Mouse (Mus musculus) heart, embryonic 13.5 days (tissue): ENCODE measurements around the gene Lias. TPM values are rescaled to one million over a fixed set of nuclear protein-coding genes. Genes with fewer than 3 reads are reported as not detected.

Experiments
- ATAC-seq: fragments of 200-750 bp; cut with Nextera tagmentation; 2 replicates; pipeline ENCODE4 v1.8.0; 2017; ENCODE audit warnings: moderate TSS enrichment; ENCODE audit not compliant: insufficient number of reproducible peaks, low FRiP score, low TSS enrichment; ENCODE audit errors: extremely low read depth
- H3K27ac ChIP-seq: fragments of 300-500 bp; sonication (generic); replicated peaks from 2 replicates; pipeline ENCODE4 v1.5.1; 2015; ENCODE audit warnings: moderate library complexity, mild to moderate bottlenecking, inconsistent platforms
- H3K27me3 ChIP-seq: fragments of 300-500 bp; sonication (generic); replicated peaks from 2 replicates; pipeline ENCODE4 v1.6.1; 2015; ENCODE audit warnings: mild to moderate bottlenecking, inconsistent platforms
- H3K36me3 ChIP-seq: fragments of 300-500 bp; sonication (generic); 2 replicates; pipeline ENCODE4 v1.6.1; 2015; ENCODE audit warnings: mild to moderate bottlenecking, inconsistent platforms
- H3K4me1 ChIP-seq: fragments of 300-500 bp; sonication (generic); 2 replicates; pipeline ENCODE4 v1.6.1; 2015; ENCODE audit warnings: inconsistent platforms
- H3K4me2 ChIP-seq: fragments of 300-500 bp; sonication (generic); 2 replicates; pipeline ENCODE4 v1.6.1; 2015; ENCODE audit warnings: inconsistent platforms, mild to moderate bottlenecking, moderate library complexity
- H3K4me3 ChIP-seq: fragments of 300-500 bp; sonication (generic); 2 replicates; pipeline ENCODE4 v1.5.1; 2015; ENCODE audit warnings: moderate library complexity, mild to moderate bottlenecking, inconsistent platforms
- H3K9ac ChIP-seq: fragments of 300-500 bp; sonication (generic); 2 replicates; pipeline ENCODE4 v1.6.1; 2015; ENCODE audit warnings: inconsistent platforms, mild to moderate bottlenecking, moderate library complexity
- H3K9me3 ChIP-seq: fragments of 300-500 bp; sonication (generic); 2 replicates; pipeline ENCODE4 v1.6.1; 2016; ENCODE audit warnings: inconsistent platforms
- WGBS: fragments of 180-500 bp; shearing (Covaris S2); methylation state at CpG from one replicate; pipeline ENCODE4 v1.1.7; 2015; ENCODE audit warnings: mixed read lengths; 5-methylcytosine and 5-hydroxymethylcytosine counted together
- polyA plus RNA-seq: library from polyadenylated mRNA; unstranded; fragments of >200 nt; fragmentation: Nextera tagmentation; extraction: Ambion mirVana; gene quantifications from 2 replicates; pipeline ENCODE4 v1.2.1, GENCODE M21; 2015

Gene Lias
- polyA plus RNA-seq, 1 experiment from 2014 or later: 50.2 TPM

GRCm38 (mm10) chr5:65387008-65387867 is 4.1 kb upstream of the Lias start:
- Histone ChIP-seq H3K4me1 (peaks cover 22% of the 10 kb centered on the region), H3K4me2 (no peak overlapping the region), H3K9me3 (no peaks in the 10 kb centered on the region), H3K4me3 (no peak overlapping the region), H3K27ac (no peak overlapping the region), H3K27me3 (no peaks in the 10 kb centered on the region), H3K9ac (no peak overlapping the region), H3K36me3 (peaks cover 48% of the 10 kb centered on the region)
- ATAC-seq: no peak
- WGBS: 68% methylated on average over 6 of the region's 6 CpGs

GRCm38 (mm10) chr5:65391753-65392152 is 456 bp downstream of the Lias start:
- Histone ChIP-seq H3K4me1 (peaks cover 26% of the 10 kb centered on the region), H3K27ac (peak overlapping the region; percentile 65), H3K36me3 (peaks cover 71% of the 10 kb centered on the region), H3K4me3 (peak overlapping the region; percentile 79), H3K9ac (peak overlapping the region; percentile 85), H3K27me3 (no peaks in the 10 kb centered on the region), H3K9me3 (no peaks in the 10 kb centered on the region), H3K4me2 (peak overlapping the region; percentile 80)
- 5% methylated on average over 12 of the region's 12 CpGs for WGBS
- ATAC-seq: no peak

DNA sequence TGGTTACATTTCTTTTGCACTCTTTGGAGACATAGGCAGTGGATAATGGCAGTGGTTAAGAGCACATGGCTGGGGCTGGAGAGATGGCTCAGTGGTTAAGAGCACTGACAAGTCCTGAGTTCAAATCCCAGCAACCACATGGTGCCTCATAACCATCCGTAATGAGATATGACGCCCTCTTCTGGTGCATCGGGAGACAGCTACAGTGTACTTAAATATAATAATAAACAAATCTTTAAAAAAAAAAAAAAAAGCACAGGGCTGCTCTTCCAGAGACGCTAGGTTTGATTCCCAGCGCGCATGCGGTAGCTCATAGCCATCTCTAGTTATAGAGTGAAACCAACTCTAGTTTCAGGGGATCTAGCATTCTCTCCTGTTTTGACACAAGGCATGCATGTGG is 3.1 kb downstream of the Lias start:
- Histone ChIP-seq H3K4me1 (peaks cover 18% of the 10 kb centered on the region), H3K27me3 (no peaks in the 10 kb centered on the region), H3K9me3 (no peaks in the 10 kb centered on the region), H3K4me2 (no peak overlapping the region), H3K9ac (no peak overlapping the region), H3K27ac (no peak overlapping the region), H3K4me3 (no peak overlapping the region), H3K36me3 (peaks cover 74% of the 10 kb centered on the region)
- ATAC-seq: no peak
- WGBS: 88% methylated on average over 7 of the region's 7 CpGs

DNA sequence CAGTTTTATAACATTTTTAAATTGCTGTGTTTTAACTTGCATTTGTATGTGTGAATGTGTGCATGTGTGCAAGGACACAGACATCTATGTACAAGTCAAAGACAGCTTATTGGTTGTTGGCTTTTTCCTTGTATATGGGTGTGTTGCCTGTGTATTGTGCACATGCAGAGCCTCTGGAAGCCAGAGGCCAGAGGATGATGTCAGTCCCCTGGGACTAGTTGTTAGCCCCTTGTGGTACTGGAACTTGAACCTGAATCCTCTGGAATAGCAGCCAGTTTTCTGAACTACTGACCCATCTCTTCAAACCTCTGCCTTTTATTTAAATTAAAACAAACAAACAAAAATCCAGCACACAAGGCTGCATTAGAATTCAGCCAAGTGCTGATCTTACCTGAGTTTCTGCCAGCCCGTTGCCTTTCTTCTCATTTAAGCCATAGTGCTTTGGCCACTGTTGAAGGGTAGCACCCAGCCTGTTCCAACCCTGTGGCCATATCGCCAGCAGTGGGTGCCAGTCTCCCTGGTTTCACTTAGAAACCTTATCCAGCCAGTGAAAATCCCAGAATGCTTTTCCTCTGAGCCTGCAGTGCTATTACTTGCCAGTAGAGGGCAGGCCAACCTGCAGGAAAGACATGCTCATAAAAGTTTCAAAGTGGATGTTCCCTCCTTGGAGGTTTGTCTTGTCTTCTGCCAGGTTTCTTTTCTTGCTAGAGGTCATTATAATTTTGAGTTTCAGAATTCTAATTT is 10.1 kb downstream of the Lias start:
- ATAC-seq: no peak
- no peak overlapping the region for H3K27ac ChIP-seq
- WGBS: 29% methylated on average over 2 of the region's 2 CpGs

DNA sequence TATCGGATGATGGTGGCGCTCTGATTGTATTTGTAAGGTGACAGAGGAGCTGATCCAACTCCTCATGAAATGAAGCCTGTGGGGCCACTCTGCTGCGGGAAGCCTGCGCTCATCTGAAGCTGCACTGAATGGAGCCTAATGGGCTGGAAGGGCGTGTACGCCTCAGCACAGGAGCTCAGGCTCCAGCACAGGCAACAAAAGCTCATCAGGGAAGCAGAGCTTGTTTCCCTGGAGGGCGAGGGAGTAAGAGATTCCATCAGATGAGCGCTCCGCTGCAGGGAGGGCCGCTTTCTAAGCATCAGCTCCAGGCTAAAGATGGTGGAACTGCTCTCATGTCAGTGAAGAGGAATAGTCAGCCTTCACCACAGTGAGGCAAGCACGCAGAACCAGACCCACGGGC is 16.7 kb downstream of the Lias start:
- ATAC-seq: no peak
- WGBS: 60% methylated on average over 12 of the region's 12 CpGs
- Histone ChIP-seq H3K4me3 (no peak overlapping the region), H3K36me3 (peaks cover 87% of the 10 kb centered on the region), H3K9me3 (no peaks in the 10 kb centered on the region), H3K9ac (peak overlapping the region; percentile 38; the same call in 1 of the 2 replicates), H3K27me3 (no peaks in the 10 kb centered on the region), H3K4me2 (no peak overlapping the region), H3K4me1 (0 out of 2 replicates have a peak, but pooled peaks cover 7% of the 10 kb centered on the region), H3K27ac (peak overlapping the region; percentile 59; the same call in 1 of the 2 replicates)

More for the DNA sequence above, 10.1 kb downstream of the Lias start:
- Histone ChIP-seq H3K9me3 (no peaks in the 10 kb centered on the region), H3K4me1 (no peaks in the 10 kb centered on the region), H3K9ac (no peak overlapping the region), H3K27me3 (no peaks in the 10 kb centered on the region), H3K36me3 (peaks cover 89% of the 10 kb centered on the region), H3K4me3 (no peak overlapping the region), H3K4me2 (no peak overlapping the region)

DNA sequence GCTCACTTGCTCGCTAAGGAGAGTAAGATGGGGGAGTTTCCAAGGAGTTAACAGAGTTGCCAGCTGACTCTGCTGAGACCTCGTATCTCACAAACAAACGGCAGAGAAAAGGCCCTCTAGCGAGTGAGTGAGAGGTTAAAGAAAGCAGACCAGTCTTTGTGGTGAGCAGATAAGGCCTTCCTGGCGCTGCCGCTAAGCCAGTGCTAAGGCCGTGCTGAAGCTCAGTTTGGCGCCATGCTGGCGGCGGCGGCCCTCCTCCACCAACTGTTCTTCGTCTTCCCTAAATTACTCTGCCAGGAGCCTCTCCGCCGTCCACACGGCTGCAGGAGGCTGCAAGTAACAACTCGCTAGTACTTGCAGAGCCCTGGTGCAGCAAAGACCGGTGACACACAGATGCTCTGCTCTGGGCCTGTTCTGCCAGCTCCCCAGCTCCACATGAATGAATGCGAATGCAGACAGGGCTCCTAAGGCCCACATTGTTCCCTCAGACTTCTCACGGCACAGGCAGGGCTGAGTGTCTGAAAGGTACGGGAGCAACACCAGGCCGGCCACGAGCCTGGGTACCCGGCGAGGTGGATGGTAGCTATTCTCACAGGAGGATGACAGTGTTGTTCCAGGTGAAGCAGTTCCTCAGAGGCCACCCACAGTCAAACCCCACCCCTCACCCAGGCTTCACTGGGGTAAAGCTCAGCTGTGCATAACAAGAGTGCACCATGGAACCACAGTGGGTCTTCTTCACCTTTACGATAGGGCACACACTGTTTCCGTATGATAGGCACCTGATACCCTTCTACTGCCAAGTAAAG is 24.6 kb downstream of the Lias start:
- H3K4me3 ChIP-seq: peak overlapping the region; percentile 21

DNA sequence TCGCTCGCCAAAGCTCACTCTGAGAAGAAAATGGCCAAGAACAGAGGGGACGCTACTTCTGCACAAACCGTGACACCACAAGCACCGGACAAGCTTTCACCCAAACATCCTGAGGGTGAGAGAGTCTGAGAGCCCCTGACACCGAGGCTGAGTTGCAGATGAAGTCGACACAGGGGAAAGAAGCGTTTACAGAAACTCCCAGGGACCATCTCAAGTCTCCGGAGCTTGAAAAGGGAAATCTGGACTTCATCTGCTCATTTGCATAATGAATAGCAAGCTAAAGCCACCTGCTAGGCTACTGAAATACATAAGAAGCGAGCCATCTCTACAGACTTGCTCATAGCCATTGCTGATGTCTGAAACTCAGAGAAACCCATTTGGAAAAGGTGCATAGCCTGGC is 27.8 kb downstream of the Lias start:
- Histone ChIP-seq H3K4me2 (no peak overlapping the region), H3K4me3 (no peak overlapping the region)
- 77% methylated on average over 10 of the region's 10 CpGs for WGBS

More for the DNA sequence above, 24.6 kb downstream of the Lias start:
- no peaks in the 10 kb centered on the region for H3K9me3 ChIP-seq
- 8% methylated on average over 26 of the region's 26 CpGs for WGBS
- no peaks in the 10 kb centered on the region for H3K27me3 ChIP-seq
- peak overlapping the region; percentile 75 for H3K9ac ChIP-seq
- peak; percentile 74 for ATAC-seq
- H3K36me3 ChIP-seq: peaks cover 71% of the 10 kb centered on the region
- H3K4me2 ChIP-seq: peak overlapping the region; percentile 56
- peaks cover 39% of the 10 kb centered on the region for H3K4me1 ChIP-seq
- peak overlapping the region; percentile 99 for H3K27ac ChIP-seq

DNA sequence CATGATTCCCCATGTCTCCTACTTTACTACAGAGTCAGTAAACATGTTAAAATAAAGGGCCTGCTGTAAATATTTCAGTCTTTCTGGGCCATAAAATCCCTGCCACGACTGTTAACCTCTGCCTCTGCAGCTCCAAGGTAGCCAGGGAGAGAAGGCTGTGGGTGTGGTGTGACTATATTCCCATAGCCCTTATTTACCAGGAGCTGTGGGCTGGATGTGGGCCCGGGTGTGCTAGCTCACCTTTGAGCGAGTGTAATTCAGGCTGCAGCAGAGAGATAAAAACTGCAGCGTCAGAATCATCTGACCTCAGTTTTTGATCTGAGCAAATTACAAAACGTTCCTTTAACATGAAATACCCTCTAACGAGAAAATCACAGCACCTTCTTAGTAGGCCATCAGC is 29.5 kb downstream of the Lias start:
- no peak overlapping the region for H3K27ac ChIP-seq
- no peak for ATAC-seq
- H3K4me2 ChIP-seq: no peak overlapping the region
- H3K9ac ChIP-seq: no peak overlapping the region
- 71% methylated on average over 6 of the region's 6 CpGs for WGBS
- no peaks in the 10 kb centered on the region for H3K27me3 ChIP-seq
- no peaks in the 10 kb centered on the region for H3K9me3 ChIP-seq
- peaks cover 87% of the 10 kb centered on the region for H3K36me3 ChIP-seq
- H3K4me1 ChIP-seq: peaks cover 19% of the 10 kb centered on the region
- H3K4me3 ChIP-seq: no peak overlapping the region

More for the DNA sequence above, 27.8 kb downstream of the Lias start:
- ATAC-seq: no peak
- Histone ChIP-seq H3K27ac (no peak overlapping the region), H3K27me3 (no peaks in the 10 kb centered on the region), H3K9me3 (no peaks in the 10 kb centered on the region), H3K4me1 (peaks cover 35% of the 10 kb centered on the region), H3K36me3 (peaks cover 75% of the 10 kb centered on the region), H3K9ac (no peak overlapping the region)

- no peak overlapping the region for H3K27ac ChIP-seq
- H3K4me2 ChIP-seq: no peak overlapping the region
- no peaks in the 10 kb centered on the region for H3K27me3 ChIP-seq
- H3K4me3 ChIP-seq: no peak overlapping the region
- no peaks in the 10 kb centered on the region for H3K4me1 ChIP-seq
- 90% methylated on average over 8 of the region's 8 CpGs for WGBS
- H3K9me3 ChIP-seq: no peaks in the 10 kb centered on the region
- peaks cover 93% of the 10 kb centered on the region for H3K36me3 ChIP-seq
- ATAC-seq: no peak
- no peak overlapping the region for H3K9ac ChIP-seq
These were observed 31.5 kb downstream of the Lias start for GRCm38 (mm10) chr5:65422803-65423202.

GRCm38 (mm10) chr5:65424215-65424614 is 32.9 kb downstream of the Lias start:
- WGBS: 79% methylated on average over 6 of the region's 6 CpGs
- ATAC-seq: no peak
- H3K4me1 ChIP-seq: no peaks in the 10 kb centered on the region
- H3K27ac ChIP-seq: no peak overlapping the region
- no peak overlapping the region for H3K4me2 ChIP-seq
- H3K9me3 ChIP-seq: no peaks in the 10 kb centered on the region
- no peak overlapping the region for H3K9ac ChIP-seq
- no peaks in the 10 kb centered on the region for H3K27me3 ChIP-seq
- no peak overlapping the region for H3K4me3 ChIP-seq
- peaks cover 82% of the 10 kb centered on the region for H3K36me3 ChIP-seq

- Histone ChIP-seq H3K27me3 (no peaks in the 10 kb centered on the region), H3K4me2 (no peak overlapping the region), H3K27ac (no peak overlapping the region), H3K9me3 (no peaks in the 10 kb centered on the region), H3K4me1 (no peaks in the 10 kb centered on the region), H3K36me3 (peaks cover 73% of the 10 kb centered on the region), H3K4me3 (no peak overlapping the region), H3K9ac (no peak overlapping the region)
- 84% methylated on average over 5 of the region's 5 CpGs for WGBS
- no peak for ATAC-seq
These were observed 34.0 kb downstream of the Lias start for GRCm38 (mm10) chr5:65425251-65425650.
